9 mouse cellular contexts compared by ENCODE assay signal in genomic region chr16:92302506-92302905, GRCm38 (mm10). TPM values are rescaled to one million over a fixed set of nuclear protein-coding genes. Genes with fewer than 3 reads are reported as not detected.
DNase-seq lines count a peak whose midpoint lies in the region; ATAC-seq lines count a peak whose summit lies in the region.
"Had no signal": no experiment of that assay in that cellular context is flagged by ENCODE, and none has a peak within 500 bp of the region (broad histone marks: within the 10 kb centered on the region; RNA-seq: fewer than 3 reads in every experiment).

No protein-coding gene starts in this region.

- peaks cover 24% of the 10 kb centered on the region for H3K36me3 ChIP-seq in limb, embryonic 15.5 days

- 52% methylated on average over 5 of the region's 5 CpGs for WGBS in limb, embryonic 15.5 days

- no peaks in the 10 kb centered on the region for H3K27me3 ChIP-seq in limb, embryonic 15.5 days

- H3K27ac ChIP-seq in limb, embryonic 15.5 days = no peak overlapping the region

- H3K4me2 ChIP-seq in limb, embryonic 15.5 days = peak overlapping the region; percentile 71

- H3K9ac ChIP-seq in limb, embryonic 15.5 days = no peak overlapping the region

- no peak for ATAC-seq in limb, embryonic 15.5 days (ENCODE audit: insufficient number of reproducible peaks, low FRiP score, low TSS enrichment, low read depth)

- H3K9me3 ChIP-seq in limb, embryonic 15.5 days = no peaks in the 10 kb centered on the region

- H3K4me3 ChIP-seq in limb, embryonic 15.5 days = peak overlapping the region; percentile 61; the same call in 1 of the 2 replicates

- DNase-seq in cerebellum, postnatal 10 days = peak; percentile 27 to 48
- DNase-seq in cerebellum, postnatal 4 days (ENCODE audit: low spot score in 2 of 2) = no peak
- DNase-seq in spleen, postnatal 10 days (ENCODE audit: low spot score in 2 of 2) = peak; percentile 11 to 40
- no peak for DNase-seq in spleen, adult 18-20 months
- DNase-seq in adrenal gland, adult 2 months = no peak
- no peak for DNase-seq in layer of hippocampus, adult 8-10 months (ENCODE audit: low spot score in 2 of 2)
- DNase-seq in gastrocnemius, postnatal 25 days = no peak

- H3K4me1 ChIP-seq in limb, embryonic 15.5 days = peaks cover 16% of the 10 kb centered on the region

RNA-seq across cellular contexts. Expression of gene Smim11, which starts 1.4 kb away (rescaled TPM):
- polyA plus RNA-seq in limb, embryonic 15.5 days (2015; fragmentation: Nextera tagmentation; extraction: Ambion mirVana) = 129 and 138 TPM in 2 replicates
- 10 to 100 TPM; 69.5 to 72.8 TPM for total RNA-seq in adrenal gland, adult 2 months (2021)
- polyA plus RNA-seq in adrenal gland, adult 2 months (2012; rRNA removed) = 75.0 and 78.7 TPM in 2 replicates
- total RNA-seq in layer of hippocampus, adult 8-10 months (2022) = 10 to 100 TPM; 16.8 to 27.3 (median 21.0) TPM
- total RNA-seq in gastrocnemius, postnatal 25 days (2021) = 10 to 100 TPM; 59.4 to 63.3 TPM

RNA-seq across cellular contexts. Expression of gene Kcne2, which starts 10.3 kb away (rescaled TPM):
- polyA plus RNA-seq in limb, embryonic 15.5 days (2015; fragmentation: Nextera tagmentation; extraction: Ambion mirVana) = 0.18 TPM in 1 of 2 replicates, not detected in the other
- not detected for total RNA-seq in adrenal gland, adult 2 months (2021)
- polyA plus RNA-seq in adrenal gland, adult 2 months (2012; rRNA removed) = not detected in 2 replicates
- 1 to 10 TPM in 2 of 4 experiments, not detected in 2; 1.2 to 1.5 TPM for total RNA-seq in layer of hippocampus, adult 8-10 months (2022)
- not detected for total RNA-seq in gastrocnemius, postnatal 25 days (2021)
- total RNA-seq: common myeloid progenitor, adult 5-6 weeks had no signal

RNA-seq across cellular contexts. Expression of gene Fam243, which starts 18.7 kb away (rescaled TPM):
- not detected in 2 replicates for polyA plus RNA-seq in limb, embryonic 15.5 days (2015; fragmentation: Nextera tagmentation; extraction: Ambion mirVana)
- total RNA-seq in adrenal gland, adult 2 months (2021) = not detected
- polyA plus RNA-seq in adrenal gland, adult 2 months (2012; rRNA removed) = not detected in 2 replicates
- not detected for total RNA-seq in layer of hippocampus, adult 8-10 months (2022)
- total RNA-seq in gastrocnemius, postnatal 25 days (2021) = not detected
- total RNA-seq: common myeloid progenitor, adult 5-6 weeks had no signal

RNA-seq across cellular contexts. Expression of gene Kcne1, which starts 56.8 kb away (rescaled TPM):
- polyA plus RNA-seq in limb, embryonic 15.5 days (2015; fragmentation: Nextera tagmentation; extraction: Ambion mirVana) = 0.36 and 0.42 TPM in 2 replicates
- under 1 TPM in 1 of 2 experiments, not detected in 1; 0.17 TPM for total RNA-seq in adrenal gland, adult 2 months (2021)
- polyA plus RNA-seq in adrenal gland, adult 2 months (2012; rRNA removed) = 0.41 TPM in 1 of 2 replicates, not detected in the other
- not detected for total RNA-seq in layer of hippocampus, adult 8-10 months (2022)
- not detected for total RNA-seq in gastrocnemius, postnatal 25 days (2021)
- total RNA-seq: common myeloid progenitor, adult 5-6 weeks had no signal

Comparison
In these comparisons a context has a peak if more than half of its experiments do, and no peak if none do; other contexts are left out.
1. DNase-seq: peak in cerebellum, postnatal 10 days (2 of 2) and spleen, postnatal 10 days (2 of 2); none in cerebellum, postnatal 4 days (0 of 2), spleen, adult 18-20 months (0 of 2), adrenal gland, adult 2 months (single experiment), layer of hippocampus, adult 8-10 months (0 of 2) and gastrocnemius, postnatal 25 days (single experiment).